Mouse (Mus musculus) bone marrow, adult 2 months (tissue): ENCODE data around the gene Dirc2. TPM values are rescaled to one million over a fixed set of nuclear protein-coding genes. Genes with fewer than 3 reads are reported as not detected.
A peak's percentile ranks its signal among the peaks of the same experiment; 100 is the strongest.

ENCODE experiments used
- H3K27ac ChIP-seq: fragments of 200-500 bp; 2 replicates; pipeline ENCODE4 v1.5.1; 2012; ENCODE audit warnings: low read depth, mild to moderate bottlenecking, control low read depth, inconsistent platforms, low read length; ENCODE audit not compliant: control insufficient read depth, poor library complexity, insufficient read depth
- H3K4me1 ChIP-seq: fragments of 200-500 bp; 2 replicates; pipeline ENCODE4 v1.6.1; 2011; ENCODE audit warnings: low read length; ENCODE audit not compliant: control insufficient read depth, insufficient read depth
- H3K4me3 ChIP-seq: fragments of 200-500 bp; replicated peaks from 2 replicates; pipeline ENCODE3; 2011; ENCODE audit warnings: mild to moderate bottlenecking, low read depth, low read length, control low read depth; ENCODE audit not compliant: control insufficient read depth
- CTCF ChIP-seq: fragments of 200-500 bp; IDR thresholded peaks from 2 replicates; pipeline ENCODE4 v1.5.1; 2011; ENCODE audit warnings: low read length, control low read depth; ENCODE audit not compliant: control insufficient read depth, insufficient read depth
- POLR2A ChIP-seq: fragments of 200-500 bp; IDR thresholded peaks from 2 replicates; pipeline ENCODE4 v1.6.1; 2011; ENCODE audit warnings: low read depth, mild to moderate bottlenecking, control low read depth, low read length, borderline replicate concordance; ENCODE audit not compliant: control insufficient read depth
- WGBS: fragments of 180-500 bp; shearing (Covaris S2); methylation state at CpG from one replicate; pipeline ENCODE4 v1.1.7; 2018; 5-methylcytosine and 5-hydroxymethylcytosine counted together
- polyA plus RNA-seq: library from polyadenylated mRNA; stranded (reverse); fragments of >200 nt; gene quantifications from 2 replicates; pipeline ENCODE4 v1.2.4, GENCODE M21; 2011; ENCODE audit warnings: low replicate concordance; ENCODE audit not compliant: missing spikeins, insufficient read depth, insufficient read length

Gene Dirc2
- polyA plus RNA-seq, 1 experiment: 14.0 TPM

DNA sequence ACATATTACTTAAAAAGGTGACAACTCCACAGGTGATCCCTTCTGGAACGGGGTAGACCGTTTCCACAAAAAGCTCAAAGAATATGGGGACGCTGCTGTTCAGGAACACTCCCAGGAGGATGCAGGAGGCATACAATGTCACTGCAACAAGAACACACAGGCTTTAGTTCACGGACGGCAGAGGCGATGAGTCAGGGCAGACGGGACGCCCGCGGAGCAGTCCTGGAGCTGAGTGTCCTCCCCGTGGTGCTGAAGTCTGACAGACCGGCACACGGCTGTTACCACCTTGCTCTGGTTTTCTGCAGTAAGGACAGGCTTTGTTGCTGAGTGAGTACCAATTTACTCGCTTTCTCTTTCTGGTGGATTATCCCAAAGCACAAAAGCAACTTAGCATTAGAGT, 64.4 kb downstream of the Dirc2 start:
- Histone ChIP-seq H3K4me1 (no peaks in the 10 kb centered on the region), H3K4me3 (no peak overlapping the region), H3K27ac (no peak overlapping the region)
- TF ChIP-seq CTCF (no peak), POLR2A (no peak)
- 94% methylated on average over 14 of the region's 14 CpGs for WGBS

DNA sequence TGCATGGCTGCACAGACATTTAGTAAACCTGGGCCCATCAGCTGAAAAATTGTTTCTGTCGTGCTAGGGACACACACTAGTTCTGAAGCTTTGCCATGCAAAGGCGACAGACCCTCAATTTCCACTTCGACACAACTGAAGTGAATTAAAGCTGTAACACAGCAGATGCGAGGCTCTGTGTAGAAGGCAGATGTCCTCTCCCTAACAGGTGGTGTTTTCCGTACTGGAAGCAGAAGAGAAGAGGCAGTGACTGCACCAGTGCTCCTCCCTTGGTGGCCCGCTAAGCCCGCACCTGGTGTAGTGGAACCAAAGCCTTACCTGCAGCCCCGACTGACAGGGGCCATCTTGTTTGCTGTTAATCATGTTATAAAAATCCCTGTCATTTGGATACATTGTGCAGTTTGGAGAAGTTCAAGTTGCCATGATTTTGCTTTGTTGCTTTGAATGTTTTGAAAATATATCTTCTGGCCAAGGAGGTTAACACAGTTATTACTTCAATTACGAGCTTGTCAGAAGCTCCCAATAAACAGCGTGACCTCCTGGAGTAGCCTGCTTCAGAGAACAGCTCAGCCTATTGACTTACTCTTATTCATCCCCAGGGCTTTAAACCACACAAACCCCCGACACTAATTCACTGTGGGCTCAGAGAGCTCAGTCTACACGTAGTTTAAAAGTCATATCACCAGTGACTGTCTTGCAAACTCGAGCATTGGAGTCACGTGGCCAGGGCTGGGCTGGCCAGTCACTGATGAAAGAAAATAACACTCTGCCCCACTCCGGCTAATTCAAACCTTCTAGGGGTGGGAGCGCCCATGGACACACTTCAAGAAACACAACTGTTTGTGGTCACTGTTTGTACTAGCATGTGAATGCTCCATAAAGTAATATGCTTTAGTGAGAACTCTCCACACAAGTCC, 65.1 kb downstream of the Dirc2 start:
- H3K4me1 ChIP-seq: no peaks in the 10 kb centered on the region
- no peak overlapping the region for H3K27ac ChIP-seq
- H3K4me3 ChIP-seq: no peak overlapping the region
- WGBS: 88% methylated on average over 16 of the region's 16 CpGs
- TF ChIP-seq CTCF (no peak), POLR2A (no peak)

DNA sequence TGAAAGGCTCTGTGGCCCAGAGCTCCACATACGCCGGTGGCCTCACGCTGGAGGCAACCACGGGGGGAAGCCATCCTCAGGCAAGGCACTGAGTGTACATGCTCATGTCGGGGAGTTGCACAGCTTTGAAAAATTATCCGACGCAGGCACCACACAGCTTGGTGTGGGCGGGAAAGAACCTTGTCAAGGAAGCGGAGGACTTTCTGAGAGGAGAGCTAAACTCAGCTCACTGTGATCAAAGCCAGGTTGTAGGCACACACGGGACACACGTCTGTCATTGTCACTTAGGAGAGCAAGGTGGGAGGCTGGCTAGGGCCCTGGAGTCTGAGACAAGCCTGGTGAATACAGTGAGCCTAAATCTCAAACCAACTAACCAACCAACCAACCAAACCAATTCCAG, 67.3 kb downstream of the Dirc2 start:
- TF ChIP-seq CTCF (no peak), POLR2A (no peak)
- Histone ChIP-seq H3K4me3 (no peak overlapping the region), H3K4me1 (no peaks in the 10 kb centered on the region), H3K27ac (no peak overlapping the region)
- 94% methylated on average over 11 of the region's 11 CpGs for WGBS

DNA sequence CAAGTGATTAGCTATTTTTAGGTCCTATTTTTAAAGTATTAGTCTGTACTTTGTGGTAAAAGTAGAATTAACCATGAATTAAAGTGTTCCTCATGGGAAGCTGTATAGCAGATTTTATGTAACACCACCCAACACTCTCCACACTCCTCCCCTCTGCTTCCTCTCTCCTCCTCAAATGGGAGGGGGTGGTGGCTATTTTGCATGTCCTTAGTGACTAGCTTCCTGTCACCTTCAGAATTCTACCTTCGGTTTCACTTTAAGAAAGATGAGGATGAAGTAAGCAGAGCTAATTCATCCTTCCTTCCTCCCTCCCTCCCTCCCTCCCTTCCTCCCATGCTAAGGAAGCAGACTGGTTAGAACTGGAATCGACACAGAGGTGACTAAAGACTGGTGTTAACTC, 73.1 kb downstream of the Dirc2 start:
- TF ChIP-seq POLR2A (no peak), CTCF (no peak)
- Histone ChIP-seq H3K4me3 (no peak overlapping the region), H3K4me1 (no peaks in the 10 kb centered on the region; the same call in 1 of the 2 replicates), H3K27ac (peak overlapping the region; percentile 47)
- WGBS: 11% methylated on average over 2 of the region's 2 CpGs

DNA sequence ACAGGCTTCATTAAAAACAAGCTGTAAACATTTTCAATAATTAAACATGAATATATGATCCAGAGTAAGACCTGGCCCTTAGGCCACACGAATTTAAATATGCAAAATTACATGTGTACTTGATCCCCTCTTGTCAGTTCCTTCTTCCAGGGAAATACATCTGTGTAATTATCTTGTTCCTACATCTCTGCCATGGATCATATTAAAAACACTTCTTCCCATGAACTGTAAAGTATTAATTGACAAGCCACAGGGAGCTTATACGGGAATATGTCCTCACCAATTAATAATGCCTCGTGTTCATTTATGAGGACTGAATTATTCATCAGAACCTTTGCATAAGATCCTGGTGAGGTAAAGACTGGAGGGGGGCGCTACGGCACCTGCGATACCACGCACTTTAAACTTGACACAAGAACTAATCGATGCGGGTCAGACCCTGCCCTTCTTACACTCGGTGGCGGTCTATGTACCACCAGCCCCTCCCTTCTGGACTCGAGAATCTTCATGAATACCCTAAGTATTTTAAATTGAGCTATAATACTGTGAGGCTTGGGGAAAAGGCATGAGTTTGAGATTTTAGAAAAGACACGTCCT, 74.8 kb downstream of the Dirc2 start:
- Histone ChIP-seq H3K27ac (no peak overlapping the region), H3K4me3 (no peak overlapping the region), H3K4me1 (no peaks in the 10 kb centered on the region; the same call in 1 of the 2 replicates)
- no peak for TF ChIP-seq POLR2A
- TF ChIP-seq CTCF: no peak
- WGBS: 89% methylated on average over 13 of the region's 13 CpGs

DNA sequence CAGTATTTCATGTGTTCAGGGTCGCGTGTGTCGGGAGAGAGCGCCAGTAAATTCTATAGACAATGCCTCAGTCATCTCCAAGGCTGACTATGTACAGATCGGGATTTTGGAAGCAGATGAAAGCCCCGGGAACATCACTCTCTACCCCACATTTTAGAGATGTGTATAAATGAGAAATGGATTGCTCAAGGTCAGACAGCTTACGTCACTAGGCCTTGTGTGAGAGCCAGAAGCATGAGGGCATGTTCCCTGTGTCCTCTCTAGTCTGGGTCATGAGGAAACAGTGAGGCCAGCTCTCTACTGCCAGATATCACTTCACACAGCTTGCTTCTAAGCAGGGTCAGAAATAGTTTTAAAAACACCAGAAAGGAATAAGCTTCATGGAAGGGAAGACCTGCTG, 77.5 kb downstream of the Dirc2 start:
- Histone ChIP-seq H3K27ac (no peak overlapping the region), H3K4me1 (no peaks in the 10 kb centered on the region; the same call in 1 of the 2 replicates), H3K4me3 (no peak overlapping the region)
- no peak for TF ChIP-seq POLR2A
- no peak for TF ChIP-seq CTCF
- 85% methylated on average over 7 of the region's 7 CpGs for WGBS

DNA sequence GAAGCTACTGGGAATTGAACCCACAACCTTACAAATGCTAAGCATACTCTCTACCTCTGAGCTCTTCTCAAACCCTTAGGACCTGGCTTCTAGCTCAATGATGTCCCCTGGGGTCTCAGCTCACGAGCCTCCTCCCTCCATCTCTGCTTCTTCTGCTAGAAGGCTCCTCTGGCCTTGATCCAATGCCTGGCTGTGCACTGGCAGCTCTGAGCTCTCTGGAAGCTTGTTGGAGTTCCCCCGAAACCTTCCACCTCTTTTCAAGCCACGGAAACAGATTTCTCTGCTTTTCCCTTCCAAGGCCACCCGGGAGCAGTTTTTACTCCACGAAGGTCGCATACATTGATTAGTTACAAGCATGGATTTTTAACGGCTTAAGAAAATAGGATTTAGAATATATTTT, 82.7 kb downstream of the Dirc2 start:
- no peak for TF ChIP-seq CTCF
- no peak for TF ChIP-seq POLR2A
- no peak overlapping the region for H3K4me3 ChIP-seq
- no peak overlapping the region for H3K27ac ChIP-seq
- WGBS: 83% methylated on average over 7 of the region's 7 CpGs
- H3K4me1 ChIP-seq: no peaks in the 10 kb centered on the region; the same call in 1 of the 2 replicates

DNA sequence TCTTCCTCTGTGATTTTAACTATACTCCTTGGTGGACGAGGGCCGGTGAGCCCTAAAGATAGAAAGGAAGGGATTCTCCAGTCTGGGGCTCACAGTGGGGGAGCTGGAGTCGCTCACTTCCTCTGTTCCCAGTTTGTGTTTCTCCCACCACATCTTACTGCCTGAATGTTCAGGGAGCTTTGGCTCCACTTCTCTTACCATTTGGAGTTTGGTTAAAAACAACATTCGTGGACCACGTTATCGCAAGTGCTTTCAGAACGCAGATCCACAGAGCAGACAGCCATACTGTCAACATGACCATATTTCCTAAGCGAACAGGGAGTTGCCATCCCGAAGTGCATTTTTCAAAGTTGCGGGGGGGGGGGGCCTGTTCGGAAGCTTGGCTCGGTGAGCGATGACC, 84.1 kb downstream of the Dirc2 start:
- no peak for TF ChIP-seq CTCF
- no peak for TF ChIP-seq POLR2A
- WGBS: 84% methylated on average over 13 of the region's 13 CpGs
- Histone ChIP-seq H3K4me1 (no peaks in the 10 kb centered on the region; the same call in 1 of the 2 replicates), H3K27ac (no peak overlapping the region), H3K4me3 (no peak overlapping the region)
